Mouse (Mus musculus): ENCODE measurements around the gene Oxct1. TPM values are rescaled to one million over a fixed set of nuclear protein-coding genes. Genes with fewer than 3 reads are reported as not detected.

Gene Oxct1
- polyA plus RNA-seq, 1 experiment from 2014 or later: 40.8 TPM

DNA sequence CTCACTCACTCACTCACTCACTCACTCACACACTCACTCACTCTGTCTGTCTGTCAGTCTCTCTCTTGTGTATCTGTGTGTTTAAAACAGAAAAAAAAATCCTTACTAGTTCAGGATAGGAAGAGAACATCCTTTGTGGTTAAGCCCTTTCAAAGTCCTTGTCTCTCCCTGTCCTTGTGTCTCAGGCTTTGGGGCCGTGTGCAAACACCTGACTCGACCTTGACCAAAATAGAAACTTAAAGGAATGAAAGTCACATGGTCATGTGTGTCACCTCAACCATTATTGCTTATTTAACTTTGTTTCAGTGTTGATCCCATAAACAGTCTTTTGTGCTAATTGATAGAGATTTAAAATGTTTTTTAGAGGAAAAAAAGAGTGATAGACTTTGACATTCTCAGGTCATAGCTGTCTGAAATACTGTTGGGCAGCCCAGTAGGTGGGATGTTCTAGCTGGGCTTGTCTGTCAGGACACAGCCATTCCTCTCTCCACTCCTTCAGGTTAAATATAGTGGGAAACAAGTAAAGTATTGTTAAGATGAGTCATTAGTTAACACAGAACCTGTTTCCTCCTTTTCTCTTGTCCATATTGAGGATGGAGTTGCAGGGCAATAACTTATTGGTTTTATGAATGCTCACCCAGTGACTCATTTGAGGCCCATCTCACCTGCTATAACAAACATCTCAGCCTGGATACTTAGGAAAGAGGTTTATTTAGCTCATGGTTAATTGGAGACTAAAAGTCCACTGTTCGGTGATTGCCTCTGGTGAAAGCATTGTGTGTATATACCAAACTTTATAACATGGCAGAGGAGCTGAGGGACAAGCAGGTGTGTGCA lies 7.2 kb downstream of the Oxct1 start:
- 0 out of 2 replicates have a peak, but pooled peaks cover 1% of the 10 kb centered on the region for H3K27me3 ChIP-seq
- ATAC-seq (ENCODE audit: low read depth): no peak
- H3K27ac ChIP-seq: no peak overlapping the region

DNA sequence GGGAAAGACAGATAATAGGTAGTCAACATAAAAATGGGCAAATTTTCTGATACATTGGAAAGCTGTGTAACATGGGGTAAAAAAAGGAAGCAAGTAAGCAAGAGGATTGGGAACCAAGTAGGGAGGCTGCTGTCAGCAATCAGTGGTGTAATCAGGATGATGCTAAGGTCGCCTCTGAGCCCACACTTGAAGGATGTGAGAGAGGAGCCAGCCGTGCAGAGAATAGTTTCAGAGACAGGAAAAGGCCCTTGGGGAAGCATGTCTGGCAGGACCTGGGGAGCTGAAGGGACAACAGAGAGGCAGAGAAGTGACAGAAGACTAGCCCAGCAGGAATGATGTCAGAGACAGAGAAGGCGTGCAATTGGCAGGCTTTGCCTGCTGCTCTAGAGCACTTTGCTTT lies 16.2 kb downstream of the Oxct1 start:
- Histone ChIP-seq H3K27me3 (no peaks in the 10 kb centered on the region), H3K9me3 (replicated peaks) (no peaks in the 10 kb centered on the region), H3K4me1 (replicated peaks) (0 out of 2 replicates have a peak, but pooled peaks cover 3% of the 10 kb centered on the region), H3K4me3 (replicated peaks) (no peak overlapping the region), H3K4me2 (no peak overlapping the region), H3K36me3 (no peaks in the 10 kb centered on the region), H3K27ac (no peak overlapping the region), H3K9ac (no peak overlapping the region)
- WGBS (ENCODE audit: insufficient replicate concordance): 31% methylated on average over 3 of the region's 3 CpGs
- DNase-seq: no peak
- no peak for ATAC-seq (ENCODE audit: low read depth)

More for the DNA sequence above, 7.2 kb downstream of the Oxct1 start:
- no peak overlapping the region for H3K4me3 ChIP-seq (replicated peaks)
- no peaks in the 10 kb centered on the region for H3K9me3 ChIP-seq (replicated peaks)
- DNase-seq: no peak
- no peaks in the 10 kb centered on the region for H3K4me1 ChIP-seq (replicated peaks)
- 51% methylated on average over 3 of the region's 3 CpGs for WGBS (ENCODE audit: insufficient replicate concordance)
- no peak overlapping the region for H3K9ac ChIP-seq
- H3K4me2 ChIP-seq: no peak overlapping the region
- H3K36me3 ChIP-seq: no peaks in the 10 kb centered on the region; the same call in 1 of the 2 replicates

DNA sequence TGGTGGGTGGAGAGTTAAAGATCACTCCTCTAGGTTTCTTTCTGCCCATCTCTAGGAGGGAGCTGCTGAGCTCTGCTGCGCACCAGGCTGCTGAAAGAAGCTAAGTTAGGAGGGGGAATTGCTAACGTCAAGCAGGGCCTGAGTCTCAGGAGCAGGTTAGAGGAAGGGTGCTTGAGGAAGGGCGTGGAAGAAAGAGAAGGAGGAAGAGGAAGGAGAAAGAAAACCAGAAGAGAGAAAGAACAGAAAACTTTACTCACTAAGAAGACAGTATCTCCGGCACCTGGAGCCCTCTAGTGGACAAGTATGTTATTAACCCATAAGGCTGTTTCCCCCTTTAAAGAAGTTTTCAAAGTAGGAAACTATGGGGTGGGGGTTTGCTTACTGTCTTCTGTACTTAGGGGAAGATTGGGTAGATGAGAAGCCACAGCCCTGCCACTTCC lies 16.9 kb downstream of the Oxct1 start:
- Histone ChIP-seq H3K9me3 (replicated peaks) (no peaks in the 10 kb centered on the region), H3K4me3 (replicated peaks) (no peak overlapping the region), H3K4me1 (replicated peaks) (0 out of 2 replicates have a peak, but pooled peaks cover 3% of the 10 kb centered on the region), H3K4me2 (0 out of 2 replicates have a peak overlapping the region, but pooled peaks have one; percentile 21), H3K27me3 (no peaks in the 10 kb centered on the region), H3K9ac (no peak overlapping the region), H3K36me3 (no peaks in the 10 kb centered on the region), H3K27ac (no peak overlapping the region)
- 24% methylated on average over 4 of the region's 4 CpGs for WGBS (ENCODE audit: insufficient replicate concordance)
- no peak for DNase-seq
- ATAC-seq (ENCODE audit: low read depth): peak; percentile 26; the same call in 1 of the 2 replicates

DNA sequence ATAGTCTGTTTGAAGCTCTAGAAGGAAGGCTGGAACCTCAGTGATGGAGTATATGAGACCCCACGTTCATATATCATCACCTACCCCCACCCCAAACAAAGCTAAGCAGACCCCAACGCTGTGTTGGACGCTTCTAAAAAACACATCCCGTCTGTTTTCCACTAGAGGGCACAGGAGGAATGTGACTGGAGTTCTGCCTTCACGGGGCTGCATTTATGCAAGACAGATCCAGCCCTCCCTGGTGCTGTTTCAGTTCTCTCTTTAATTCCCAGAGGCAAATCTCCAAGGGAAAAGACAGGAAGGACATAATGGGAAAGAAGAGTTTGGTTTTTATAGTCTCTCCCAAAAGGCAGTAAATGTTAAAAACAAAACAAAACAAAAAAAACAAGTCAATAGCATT lies 30.4 kb downstream of the Oxct1 start:
- 43% methylated on average over 5 of the region's 5 CpGs for WGBS (ENCODE audit: insufficient replicate concordance)
- H3K4me3 ChIP-seq (replicated peaks): no peak overlapping the region
- no peaks in the 10 kb centered on the region for H3K27me3 ChIP-seq
- DNase-seq (no peak), ATAC-seq (ENCODE audit: low read depth) (no peak)
- no peaks in the 10 kb centered on the region for H3K9me3 ChIP-seq (replicated peaks)
- no peak overlapping the region for H3K9ac ChIP-seq
- 0 out of 2 replicates have a peak, but pooled peaks cover 6% of the 10 kb centered on the region for H3K36me3 ChIP-seq
- H3K27ac ChIP-seq: no peak overlapping the region
- no peaks in the 10 kb centered on the region for H3K4me1 ChIP-seq (replicated peaks)
- H3K4me2 ChIP-seq: no peak overlapping the region

DNA sequence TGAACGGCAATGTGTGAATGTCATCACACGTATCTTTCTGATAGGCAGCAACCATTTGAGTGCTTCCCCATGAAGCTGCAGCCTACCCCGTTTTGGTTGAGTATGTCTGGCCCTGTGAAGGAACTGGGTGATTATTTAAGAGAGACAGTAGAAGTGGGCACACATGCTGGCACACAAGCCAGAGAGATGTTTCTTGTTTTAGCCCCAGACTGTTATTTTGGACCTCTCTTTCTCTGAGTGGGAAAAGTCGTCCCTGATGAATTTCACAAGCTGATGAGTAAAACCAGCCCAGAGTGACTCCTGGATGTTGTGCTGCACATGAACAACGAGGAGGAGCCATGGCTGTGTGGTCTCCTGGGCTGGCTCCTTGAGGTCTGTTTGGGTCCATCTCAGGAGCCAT lies 37.4 kb downstream of the Oxct1 start:
- 64% methylated on average over 5 of the region's 5 CpGs for WGBS (ENCODE audit: insufficient replicate concordance)
- ATAC-seq (ENCODE audit: low read depth): no peak
- H3K9me3 ChIP-seq (replicated peaks): no peaks in the 10 kb centered on the region
- H3K9ac ChIP-seq: no peak overlapping the region
- no peaks in the 10 kb centered on the region for H3K4me1 ChIP-seq (replicated peaks)
- no peak overlapping the region for H3K4me3 ChIP-seq (replicated peaks)
- H3K36me3 ChIP-seq: 0 out of 2 replicates have a peak, but pooled peaks cover 4% of the 10 kb centered on the region
- H3K27me3 ChIP-seq: no peaks in the 10 kb centered on the region
- DNase-seq: no peak
- no peak overlapping the region for H3K27ac ChIP-seq
- H3K4me2 ChIP-seq: no peak overlapping the region

DNA sequence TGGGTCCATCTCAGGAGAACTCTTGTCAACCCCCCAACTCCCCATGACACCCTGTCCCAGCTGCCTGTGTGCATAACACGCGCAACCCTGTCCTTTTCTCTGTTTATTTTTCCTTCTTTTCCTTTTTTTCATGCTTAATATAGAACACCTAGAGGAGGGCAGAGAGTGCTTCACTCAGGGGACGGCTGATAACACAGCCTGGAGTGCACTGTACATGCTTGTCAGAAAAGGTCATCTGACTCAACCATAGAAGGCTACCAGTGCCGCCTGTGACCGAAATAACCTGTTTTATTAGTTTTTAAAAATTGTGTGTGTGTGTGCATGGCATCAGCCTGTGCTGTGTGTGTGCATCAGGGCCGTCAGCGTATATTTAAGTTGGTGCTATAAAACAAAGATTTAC lies 37.8 kb downstream of the Oxct1 start:
- Histone ChIP-seq H3K27me3 (no peaks in the 10 kb centered on the region), H3K36me3 (0 out of 2 replicates have a peak, but pooled peaks cover 4% of the 10 kb centered on the region), H3K4me1 (replicated peaks) (no peaks in the 10 kb centered on the region), H3K4me3 (replicated peaks) (no peak overlapping the region), H3K9ac (no peak overlapping the region), H3K9me3 (replicated peaks) (no peaks in the 10 kb centered on the region), H3K27ac (no peak overlapping the region), H3K4me2 (no peak overlapping the region)
- DNase-seq (no peak), ATAC-seq (ENCODE audit: low read depth) (no peak)
- 68% methylated on average over 7 of the region's 7 CpGs for WGBS (ENCODE audit: insufficient replicate concordance)

DNA sequence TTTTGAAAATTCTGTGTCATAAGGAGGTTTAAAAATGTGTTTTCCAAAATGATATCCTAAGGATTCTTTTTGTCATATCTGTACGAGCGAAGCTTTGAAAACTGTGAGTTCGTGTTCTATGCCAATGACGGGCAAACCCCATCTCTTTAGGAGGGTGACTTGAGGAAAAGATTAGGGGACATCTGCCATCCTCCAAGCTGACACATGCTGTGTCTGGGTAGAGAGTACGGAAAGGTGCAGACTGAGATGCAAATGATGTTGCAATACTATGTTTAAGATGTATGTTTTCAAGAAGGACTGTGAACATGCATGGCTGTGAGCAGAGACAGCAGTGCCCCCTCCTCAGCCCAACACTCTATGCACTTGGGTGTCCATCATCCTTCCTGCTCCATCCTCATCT lies 38.5 kb downstream of the Oxct1 start:
- no peak for ATAC-seq (ENCODE audit: low read depth)

DNA sequence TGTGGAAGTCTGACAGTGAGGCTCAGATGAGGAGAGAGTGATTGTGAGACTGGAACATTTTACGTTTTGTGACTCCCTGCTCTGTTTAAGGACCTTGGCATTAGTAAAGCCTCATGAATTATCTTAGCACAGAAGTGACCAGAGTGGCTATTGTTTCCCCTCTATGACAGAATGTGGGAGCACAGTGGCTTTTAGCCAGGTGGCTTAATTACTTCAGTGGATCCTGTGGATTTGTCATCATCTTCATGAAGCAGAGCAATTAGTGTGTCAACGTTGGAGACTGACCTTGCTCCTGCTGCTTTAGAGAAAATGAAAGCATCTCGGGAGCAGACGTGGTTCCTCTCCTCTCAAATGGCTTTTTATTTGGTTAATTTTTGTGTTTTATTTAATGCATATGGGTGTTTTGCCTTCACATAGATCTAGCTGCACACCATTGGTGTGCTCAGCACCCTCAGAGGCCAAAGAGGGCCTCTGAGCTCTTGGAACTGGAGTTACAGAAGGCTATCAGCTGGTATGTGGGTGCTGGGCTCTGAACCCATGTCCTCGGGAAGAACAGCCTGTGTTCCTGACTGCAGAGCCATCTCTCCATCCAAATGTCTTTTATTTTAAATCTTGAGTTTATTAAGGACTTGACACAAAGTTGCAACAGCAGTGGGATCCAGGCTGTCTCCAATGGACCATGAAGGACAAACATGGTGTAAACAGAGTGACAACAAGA lies 41.2 kb downstream of the Oxct1 start:
- Histone ChIP-seq H3K27ac (no peak overlapping the region), H3K27me3 (no peaks in the 10 kb centered on the region), H3K9me3 (replicated peaks) (no peaks in the 10 kb centered on the region), H3K9ac (no peak overlapping the region), H3K4me1 (replicated peaks) (no peaks in the 10 kb centered on the region), H3K36me3 (no peaks in the 10 kb centered on the region), H3K4me3 (replicated peaks) (no peak overlapping the region), H3K4me2 (no peak overlapping the region)
- ATAC-seq (ENCODE audit: low read depth) (no peak), DNase-seq (no peak)
- WGBS (ENCODE audit: insufficient replicate concordance): 64% methylated on average over 5 of the region's 5 CpGs

More for the DNA sequence above, 38.5 kb downstream of the Oxct1 start:
- Histone ChIP-seq H3K9ac (no peak overlapping the region), H3K9me3 (replicated peaks) (no peaks in the 10 kb centered on the region), H3K36me3 (0 out of 2 replicates have a peak, but pooled peaks cover 4% of the 10 kb centered on the region), H3K27me3 (no peaks in the 10 kb centered on the region), H3K4me1 (replicated peaks) (no peaks in the 10 kb centered on the region), H3K4me3 (replicated peaks) (no peak overlapping the region), H3K27ac (no peak overlapping the region), H3K4me2 (no peak overlapping the region)
- whole genome bisulfite sequencing (ENCODE audit: insufficient replicate concordance): 80% methylated on average over 5 of the region's 5 CpGs
- DNase-seq: no peak

DNA sequence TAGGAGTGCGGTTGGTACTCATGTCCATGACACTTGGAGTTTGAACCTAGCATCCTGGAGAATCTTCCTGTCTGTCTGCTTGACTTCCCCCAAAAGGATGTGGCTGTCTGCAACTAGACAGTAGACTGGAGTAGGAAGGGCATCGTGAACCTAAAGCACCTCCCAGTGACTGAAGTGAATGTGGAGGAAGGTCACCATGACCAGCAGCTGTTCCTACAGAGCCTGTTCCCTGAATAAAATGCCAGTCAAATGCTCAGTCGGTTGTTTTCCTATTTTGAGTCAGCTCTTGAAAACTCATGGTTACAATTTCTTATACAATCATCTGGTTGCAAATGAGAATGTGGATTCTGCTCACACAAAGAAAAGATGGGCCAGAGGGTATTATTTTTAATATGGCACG lies 51.8 kb downstream of the Oxct1 start:
- no peaks in the 10 kb centered on the region for H3K27me3 ChIP-seq
- no peaks in the 10 kb centered on the region for H3K4me1 ChIP-seq (replicated peaks)
- H3K9ac ChIP-seq: no peak overlapping the region
- no peak overlapping the region for H3K27ac ChIP-seq
- no peak for ATAC-seq (ENCODE audit: low read depth)
- no peak overlapping the region for H3K4me3 ChIP-seq (replicated peaks)
- H3K36me3 ChIP-seq: no peaks in the 10 kb centered on the region
- no peaks in the 10 kb centered on the region for H3K9me3 ChIP-seq (replicated peaks)
- no peak for DNase-seq
- H3K4me2 ChIP-seq: no peak overlapping the region
- 68% methylated on average over 4 of the region's 4 CpGs for WGBS (ENCODE audit: insufficient replicate concordance)

DNA sequence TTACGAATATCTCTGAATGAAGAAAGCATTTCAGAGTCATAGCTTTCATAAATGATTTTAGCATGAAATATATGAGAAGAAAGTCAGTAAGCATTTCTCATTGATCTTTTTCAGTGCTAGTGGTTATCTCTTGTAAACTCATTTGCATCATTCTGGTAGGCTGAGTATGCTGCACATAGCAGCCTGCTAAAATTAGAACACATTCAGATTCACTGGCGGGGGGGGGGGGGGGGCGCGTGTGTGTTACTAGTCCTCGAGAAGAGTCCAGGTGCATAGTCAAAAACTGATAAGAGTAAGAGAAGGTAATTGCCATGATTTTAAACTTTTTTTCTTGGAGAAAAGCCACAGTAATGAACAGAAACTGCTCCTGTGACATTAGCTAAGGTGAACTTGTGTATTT lies 52.6 kb downstream of the Oxct1 start:
- DNase-seq: no peak
- WGBS (ENCODE audit: insufficient replicate concordance): 62% methylated on average over 5 of the region's 5 CpGs

DNA sequence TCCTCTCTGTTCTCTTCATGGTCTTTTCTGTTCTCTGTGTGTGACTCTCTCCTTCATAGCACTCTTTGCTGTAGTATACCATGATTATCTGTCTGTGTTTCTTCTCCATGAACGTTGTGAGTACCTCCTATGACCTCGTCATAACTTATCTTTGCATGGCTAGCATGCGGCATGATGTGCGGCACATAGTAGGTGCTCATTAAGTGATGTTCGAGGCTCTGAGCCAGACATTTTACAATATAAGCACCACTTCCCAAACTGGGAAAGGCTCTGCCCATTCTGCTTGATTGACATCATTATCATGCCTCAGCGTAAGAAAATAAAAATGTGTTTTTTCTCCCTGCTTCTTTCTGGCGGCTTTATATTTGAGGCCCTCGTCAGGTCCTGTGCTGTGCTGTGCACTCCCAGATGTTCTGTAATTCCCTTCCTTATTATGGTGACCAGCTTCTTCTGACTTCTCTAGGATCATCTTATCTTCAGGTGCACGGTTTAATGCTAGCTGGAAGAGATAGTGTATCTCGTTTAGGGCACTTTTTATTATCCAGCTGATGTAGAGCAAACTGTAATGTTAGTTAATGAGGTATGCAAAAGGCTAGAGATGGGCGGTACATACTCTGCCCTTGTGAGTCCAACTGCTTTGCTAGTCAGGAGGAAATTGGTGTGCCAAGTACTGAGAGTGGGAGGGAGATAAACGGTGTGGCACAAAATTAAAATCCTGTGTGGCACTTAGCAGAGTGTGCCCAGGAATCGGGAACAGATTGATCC lies 53.4 kb downstream of the Oxct1 start:
- 67% methylated on average over 13 of the region's 13 CpGs for WGBS (ENCODE audit: insufficient replicate concordance)
- H3K9ac ChIP-seq: no peak overlapping the region
- ATAC-seq (ENCODE audit: low read depth): no peak
- H3K27me3 ChIP-seq: no peaks in the 10 kb centered on the region
- no peak overlapping the region for H3K4me3 ChIP-seq (replicated peaks)
- no peaks in the 10 kb centered on the region for H3K9me3 ChIP-seq (replicated peaks)
- no peaks in the 10 kb centered on the region for H3K4me1 ChIP-seq (replicated peaks)
- no peak overlapping the region for H3K4me2 ChIP-seq
- H3K36me3 ChIP-seq: no peaks in the 10 kb centered on the region
- DNase-seq: no peak
- H3K27ac ChIP-seq: no peak overlapping the region

More for the DNA sequence above, 52.6 kb downstream of the Oxct1 start:
- no peak overlapping the region for H3K4me3 ChIP-seq (replicated peaks)
- no peak overlapping the region for H3K9ac ChIP-seq
- H3K36me3 ChIP-seq: no peaks in the 10 kb centered on the region
- no peaks in the 10 kb centered on the region for H3K27me3 ChIP-seq
- H3K4me2 ChIP-seq: no peak overlapping the region
- H3K4me1 ChIP-seq (replicated peaks): no peaks in the 10 kb centered on the region
- no peaks in the 10 kb centered on the region for H3K9me3 ChIP-seq (replicated peaks)
- H3K27ac ChIP-seq: no peak overlapping the region
- ATAC-seq (ENCODE audit: low read depth): no peak

Measured in liver, embryonic 13.5 days (tissue).